7 mouse cellular contexts compared by ENCODE assay signal in genomic region chr4:32240457-32241030, GRCm38 (mm10). TPM values are rescaled to one million over a fixed set of nuclear protein-coding genes. Genes with fewer than 3 reads are reported as not detected.
DNase-seq lines count a peak whose midpoint lies in the region; ATAC-seq lines count a peak whose summit lies in the region.

No protein-coding gene starts in this region.

- no peaks in the 10 kb centered on the region for H3K9me3 ChIP-seq in lung, embryonic 15.5 days
- H3K9me3 ChIP-seq in forebrain, embryonic 12.5 days = no peaks in the 10 kb centered on the region
- H3K9me3 ChIP-seq in limb, embryonic 12.5 days = no peaks in the 10 kb centered on the region
- H3K9me3 ChIP-seq in neural tube, embryonic 15.5 days (replicated peaks) = no peaks in the 10 kb centered on the region

- DNase-seq in lung, adult 18-20 months = no peak
- DNase-seq in thymus, postnatal 4 days = no peak
- DNase-seq in left cerebral cortex, adult 18-20 months (ENCODE audit: low spot score in 2 of 2) = no peak

- WGBS in lung, embryonic 15.5 days = 24% methylated on average over 9 of the region's 9 CpGs
- 8% methylated on average over 9 of the region's 9 CpGs for WGBS in forebrain, embryonic 12.5 days
- WGBS in limb, embryonic 12.5 days = 5% methylated on average over 9 of the region's 9 CpGs
- WGBS in neural tube, embryonic 15.5 days = 6% methylated on average over 9 of the region's 9 CpGs

- H3K4me1 ChIP-seq in lung, embryonic 15.5 days = peaks cover 56% of the 10 kb centered on the region
- H3K4me1 ChIP-seq in forebrain, embryonic 12.5 days = peaks cover 58% of the 10 kb centered on the region
- H3K4me1 ChIP-seq in limb, embryonic 12.5 days (replicated peaks) = peaks cover 70% of the 10 kb centered on the region
- H3K4me1 ChIP-seq in neural tube, embryonic 15.5 days = peaks cover 51% of the 10 kb centered on the region

- no peak for ATAC-seq in lung, embryonic 15.5 days (ENCODE audit: borderline replicate concordance, extremely low read depth, low FRiP score, low TSS enrichment)
- ATAC-seq in forebrain, embryonic 12.5 days (ENCODE audit: low FRiP score) = no peak
- ATAC-seq in limb, embryonic 12.5 days (ENCODE audit: insufficient number of reproducible peaks, insufficient read depth, low FRiP score, low TSS enrichment, low read depth) = no peak
- ATAC-seq in neural tube, embryonic 15.5 days (ENCODE audit: low FRiP score) = no peak

- H3K27me3 ChIP-seq in lung, embryonic 15.5 days = no peaks in the 10 kb centered on the region; the same call in 1 of the 2 replicates
- H3K27me3 ChIP-seq in forebrain, embryonic 12.5 days = peaks cover 14% of the 10 kb centered on the region
- no peaks in the 10 kb centered on the region for H3K27me3 ChIP-seq in limb, embryonic 12.5 days
- H3K27me3 ChIP-seq in neural tube, embryonic 15.5 days (replicated peaks) = no peaks in the 10 kb centered on the region

- H3K4me3 ChIP-seq in lung, embryonic 15.5 days = peak overlapping the region; percentile 95
- peak overlapping the region; percentile 91 for H3K4me3 ChIP-seq in forebrain, embryonic 12.5 days (replicated peaks)
- peak overlapping the region; percentile 94 for H3K4me3 ChIP-seq in limb, embryonic 12.5 days (replicated peaks)
- H3K4me3 ChIP-seq in neural tube, embryonic 15.5 days (replicated peaks) = peak overlapping the region; percentile 93

- peak overlapping the region; percentile 89 for H3K4me2 ChIP-seq in lung, embryonic 15.5 days
- H3K4me2 ChIP-seq in forebrain, embryonic 12.5 days = peak overlapping the region; percentile 90
- H3K4me2 ChIP-seq in limb, embryonic 12.5 days = peak overlapping the region; percentile 91
- H3K4me2 ChIP-seq in neural tube, embryonic 15.5 days = peak overlapping the region; percentile 86

- no peaks in the 10 kb centered on the region for H3K36me3 ChIP-seq in lung, embryonic 15.5 days
- H3K36me3 ChIP-seq in forebrain, embryonic 12.5 days (replicated peaks) = peaks cover 5% of the 10 kb centered on the region; the same call in 1 of the 2 replicates
- peaks cover 6% of the 10 kb centered on the region for H3K36me3 ChIP-seq in limb, embryonic 12.5 days
- H3K36me3 ChIP-seq in neural tube, embryonic 15.5 days = no peaks in the 10 kb centered on the region

- H3K9ac ChIP-seq in lung, embryonic 15.5 days = peak overlapping the region; percentile 82; the same call in 1 of the 2 replicates
- H3K9ac ChIP-seq in forebrain, embryonic 12.5 days = peak overlapping the region; percentile 91
- H3K9ac ChIP-seq in limb, embryonic 12.5 days (replicated peaks) = no peak overlapping the region
- peak overlapping the region; percentile 95 for H3K9ac ChIP-seq in neural tube, embryonic 15.5 days (replicated peaks)

- no peak overlapping the region for H3K27ac ChIP-seq in lung, embryonic 15.5 days
- peak overlapping the region; percentile 88 for H3K27ac ChIP-seq in forebrain, embryonic 12.5 days
- H3K27ac ChIP-seq in limb, embryonic 12.5 days = no peak overlapping the region
- H3K27ac ChIP-seq in neural tube, embryonic 15.5 days (replicated peaks) = peak overlapping the region; percentile 99

RNA-seq across cellular contexts. Expression of gene Bach2, which starts 1.9 kb away (rescaled TPM):
- 8.7 and 10.5 TPM in 2 replicates for polyA plus RNA-seq in lung, embryonic 15.5 days (2015; fragmentation: Nextera tagmentation; extraction: Ambion mirVana)
- polyA plus RNA-seq in forebrain, embryonic 12.5 days (2016; fragmentation: Nextera tagmentation; extraction: Ambion mirVana) = 22.3 and 27.7 TPM in 2 replicates
- polyA plus RNA-seq in limb, embryonic 12.5 days (2016; fragmentation: Nextera tagmentation; extraction: Ambion mirVana) = 13.3 and 14.5 TPM in 2 replicates
- polyA plus RNA-seq in neural tube, embryonic 15.5 days (2015; fragmentation: Nextera tagmentation; extraction: Ambion mirVana) = 19.0 and 24.3 TPM in 2 replicates
- total RNA-seq in left cerebral cortex, adult 18-20 months (2021) = 10 to 100 TPM; 13.2 to 14.4 TPM

Comparison
In these comparisons a context has a peak if more than half of its experiments do, and no peak if none do; other contexts are left out.
1. H3K27ac ChIP-seq: peak in forebrain, embryonic 12.5 days (single experiment) and neural tube, embryonic 15.5 days (single experiment); none in lung, embryonic 15.5 days (single experiment) and limb, embryonic 12.5 days (single experiment).
2. Peak in every context shown above with its lines, with median percentiles within 50 percentile points of each other: H3K4me2 ChIP-seq and H3K4me3 ChIP-seq.